Mouse (Mus musculus): ENCODE data around the gene Palm. TPM values are rescaled to one million over a fixed set of nuclear protein-coding genes. Genes with fewer than 3 reads are reported as not detected.

The Palm gene
- polyA plus RNA-seq (2012; rRNA removed): 35.1 and 37.1 TPM in 2 replicates

DNA sequence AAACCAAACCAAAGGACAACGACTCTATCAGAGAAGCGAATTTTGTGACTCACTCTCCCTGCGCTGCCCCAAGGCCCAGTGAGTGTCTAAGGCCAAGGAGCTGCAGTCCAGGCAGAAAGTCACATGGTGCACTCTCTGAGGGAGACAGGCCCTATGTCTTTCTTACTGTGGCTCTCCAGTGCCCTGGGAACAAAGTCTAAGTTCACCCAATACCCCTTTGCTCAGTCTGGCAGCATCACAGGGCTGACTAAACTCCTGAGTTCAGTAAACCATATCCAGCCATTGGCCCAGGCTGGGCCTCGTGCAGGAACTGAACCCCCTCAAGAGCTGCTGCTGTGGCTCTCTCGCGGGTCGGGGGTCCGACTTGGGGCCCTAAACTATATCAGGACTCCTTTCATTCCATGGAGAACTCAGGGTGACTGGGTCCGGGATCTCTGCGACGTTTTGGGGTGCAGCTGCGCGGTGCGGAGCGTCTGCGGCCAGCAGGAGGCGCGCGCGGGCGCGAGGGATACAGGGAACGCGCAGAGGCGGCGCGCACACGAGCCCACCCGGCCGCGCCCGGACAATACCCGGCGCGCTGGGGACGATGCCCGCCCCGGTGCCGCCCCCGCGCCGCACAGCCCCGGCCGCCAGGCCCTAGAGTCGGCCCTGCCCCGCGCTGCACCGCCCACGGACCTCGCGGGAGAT, at the start of gene Palm:
TSS of gene Palm (plus strand) at position 522 of the 687 bp plus-strand sequence.

DNA sequence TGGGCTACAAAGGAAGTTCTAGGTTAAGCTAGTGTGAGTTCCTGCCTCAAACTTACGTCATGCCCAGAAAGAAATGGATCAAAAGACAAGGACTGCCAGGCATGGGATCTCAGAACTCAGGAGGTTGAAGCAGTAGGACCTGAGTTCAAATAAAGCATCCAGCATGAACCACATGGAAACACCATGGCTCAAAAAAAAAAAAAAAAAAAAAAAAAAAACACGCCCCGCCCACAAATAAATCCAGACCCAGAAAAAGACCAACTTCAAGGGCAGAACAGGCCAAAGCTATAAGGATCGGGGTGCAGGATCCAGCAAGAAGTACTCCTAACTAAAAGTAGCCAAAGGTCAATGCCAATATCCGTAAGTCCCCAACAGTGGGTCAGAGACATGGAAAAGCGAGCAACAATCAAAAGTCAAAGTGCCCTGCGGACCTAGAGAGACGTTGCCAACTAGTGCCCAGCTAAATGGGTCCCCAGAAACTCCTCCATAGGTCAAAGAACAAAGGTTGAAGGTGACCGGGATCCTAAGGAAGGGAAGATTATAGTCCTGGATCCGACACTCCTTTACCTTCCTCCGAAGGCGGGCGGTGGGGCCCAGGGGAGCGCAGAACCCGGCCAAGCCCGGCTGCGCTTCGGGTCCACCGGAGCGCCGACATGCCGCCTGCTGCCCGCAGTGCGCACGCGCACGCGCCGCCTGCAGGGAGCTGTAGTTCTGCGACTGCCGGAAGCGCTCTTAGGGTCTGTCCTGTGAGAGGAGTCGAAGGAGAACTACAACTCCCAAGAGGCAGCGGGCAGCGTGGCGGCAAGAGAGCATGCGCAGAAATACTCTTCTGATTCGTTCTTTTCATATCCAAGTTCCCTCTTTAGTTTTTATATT, 47.2 kb upstream of the Palm start, which contains the start of gene Polrmt:
TSS of gene Polrmt (minus strand) at position 684 of the 876 bp plus-strand sequence.

DNA sequence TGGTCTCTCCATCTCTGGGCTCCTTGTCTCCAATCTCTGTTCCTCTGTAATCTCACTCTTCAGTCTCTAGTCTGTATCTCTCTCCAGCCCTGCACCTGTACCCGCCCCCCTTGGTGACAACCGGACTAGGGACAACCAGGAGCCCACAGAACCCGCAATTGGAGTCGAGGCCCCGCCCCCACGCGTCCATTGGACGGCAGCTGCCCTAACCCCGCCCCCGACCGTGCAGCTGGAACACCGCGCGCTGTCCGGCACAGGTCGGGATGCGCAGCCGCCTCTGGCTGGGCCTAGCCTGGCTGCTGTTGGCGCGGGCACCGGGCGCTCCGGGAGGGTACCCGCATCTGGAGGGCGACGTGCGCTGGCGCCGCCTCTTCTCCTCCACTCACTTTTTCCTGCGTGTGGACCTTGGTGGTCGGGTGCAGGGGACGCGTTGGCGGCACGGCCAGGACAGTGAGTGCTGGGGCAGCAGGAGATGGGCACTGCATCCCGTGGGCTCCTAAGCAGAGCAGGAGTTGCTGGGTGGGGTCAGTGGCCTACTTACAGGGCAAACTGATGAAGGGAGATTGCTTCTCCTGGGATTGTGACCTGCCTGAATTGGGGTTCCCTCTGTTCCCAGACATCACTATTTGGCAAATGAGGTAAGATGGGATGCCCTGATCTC, 38.4 kb upstream of the Palm start, which contains the start of gene Fgf22:
TSS of gene Fgf22 (plus strand) at position 221 of the 661 bp plus-strand sequence.

DNA sequence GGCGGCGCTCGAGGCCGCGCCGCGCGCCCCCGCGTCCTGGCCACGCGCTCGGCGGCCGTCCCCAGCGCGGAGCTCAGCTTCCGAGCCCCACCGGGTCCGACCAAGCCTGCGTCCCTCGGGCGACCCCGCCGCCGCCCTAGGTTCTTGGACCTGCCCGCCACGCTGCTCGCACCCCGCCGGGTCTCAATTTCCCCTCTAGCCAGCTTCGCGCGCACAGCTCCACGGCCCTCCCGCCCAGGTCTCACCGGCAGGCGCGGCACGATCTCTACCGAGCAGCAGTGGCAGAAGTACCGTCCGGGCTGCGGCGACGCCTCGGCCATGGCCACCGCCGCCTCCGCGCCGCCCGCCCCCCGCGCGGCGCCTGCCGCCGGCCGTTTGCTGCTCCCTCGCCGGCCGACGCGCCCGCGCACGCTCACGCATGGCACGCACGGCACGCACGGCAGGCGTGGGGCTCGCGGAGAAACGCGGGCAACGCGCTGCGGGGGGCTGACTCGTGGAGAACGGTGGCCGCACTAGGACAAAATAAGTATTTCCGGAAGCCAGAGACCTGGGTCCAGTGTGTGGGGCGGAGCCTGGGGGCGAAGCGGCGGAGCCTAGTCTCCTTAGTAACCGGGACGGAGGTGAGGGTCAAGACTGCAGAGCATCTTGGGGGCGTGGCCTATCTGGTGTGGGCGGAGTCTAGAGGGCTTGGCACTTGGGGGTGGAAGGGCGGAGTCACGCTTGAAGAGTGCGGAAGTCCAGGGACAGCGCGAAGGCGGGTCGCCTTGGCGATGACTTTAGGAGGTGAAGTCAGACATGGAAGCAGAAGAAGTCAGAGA, 26.7 kb upstream of the Palm start, which contains the start of gene Rnf126:
TSS of gene Rnf126 (minus strand) at position 445 of the 818 bp plus-strand sequence.

DNA sequence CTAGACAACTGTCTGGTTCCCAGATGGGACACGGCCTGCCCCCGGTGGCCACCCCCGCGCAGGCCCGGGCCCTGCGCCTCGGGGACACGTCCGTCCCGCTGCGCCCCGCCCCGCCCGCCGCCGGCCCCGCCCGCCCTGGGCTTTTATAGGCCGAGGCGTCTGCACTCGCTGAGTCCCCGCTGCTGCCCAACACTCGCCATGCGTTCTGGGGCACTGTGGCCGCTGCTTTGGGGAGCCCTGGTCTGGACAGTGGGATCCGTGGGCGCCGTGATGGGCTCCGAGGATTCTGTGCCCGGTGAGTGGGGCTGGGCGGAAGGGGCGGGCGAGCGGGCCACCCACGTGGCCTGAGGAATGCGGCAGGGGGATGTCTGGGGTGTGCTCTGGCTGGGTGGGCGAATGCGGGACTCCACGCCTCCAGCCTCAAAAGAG, 16.3 kb upstream of the Palm start, which contains the start of gene Fstl3:
TSS of gene Fstl3 (plus strand) at position 170 of the 429 bp plus-strand sequence.

DNA sequence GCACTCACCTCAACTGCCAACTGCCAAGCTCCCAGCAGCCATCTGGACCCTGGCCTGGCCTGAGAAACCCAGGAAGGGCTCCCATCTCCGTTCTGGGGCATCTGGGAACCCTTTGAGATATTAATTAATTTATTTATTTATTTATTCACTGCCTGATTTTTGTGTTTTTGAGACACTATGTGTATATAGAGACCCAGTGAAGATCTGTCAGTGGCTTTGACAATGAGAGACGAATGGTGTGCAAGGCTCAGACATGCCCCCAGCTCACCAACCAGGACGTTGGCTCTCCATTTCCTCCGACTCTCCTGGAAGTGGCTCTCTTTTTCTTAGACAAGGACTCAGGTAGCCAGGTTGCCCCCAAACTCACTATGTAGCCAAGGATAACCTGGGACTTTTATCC, 2.5 kb upstream of the Palm start, which contains the start of gene Prss57:
TSS of gene Prss57 (minus strand) at position 101 of the 400 bp plus-strand sequence.

DNA sequence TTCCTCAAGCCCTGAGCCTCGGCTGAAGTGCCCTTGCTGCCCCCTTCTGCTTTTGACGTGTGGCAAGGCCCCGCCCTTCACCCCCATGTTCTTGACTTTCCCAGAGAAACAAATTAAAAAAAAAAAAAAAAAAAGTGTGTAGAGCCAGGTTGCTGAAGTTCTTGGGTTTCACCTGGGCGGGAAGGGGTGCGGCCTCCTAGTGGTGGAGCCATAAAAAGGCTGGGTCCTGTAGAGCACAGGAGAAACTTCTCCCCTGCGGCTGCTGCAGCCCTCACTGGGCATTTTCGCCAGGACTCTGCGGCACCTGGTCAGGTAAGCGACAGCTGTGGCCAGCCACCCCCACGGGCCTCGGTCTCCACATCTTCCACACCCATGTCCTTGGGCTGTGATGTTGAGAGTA, 27.4 kb downstream of the Palm start, which contains the start of gene Misp:
TSS of gene Misp (plus strand) at position 208 of the 400 bp plus-strand sequence.

DNA sequence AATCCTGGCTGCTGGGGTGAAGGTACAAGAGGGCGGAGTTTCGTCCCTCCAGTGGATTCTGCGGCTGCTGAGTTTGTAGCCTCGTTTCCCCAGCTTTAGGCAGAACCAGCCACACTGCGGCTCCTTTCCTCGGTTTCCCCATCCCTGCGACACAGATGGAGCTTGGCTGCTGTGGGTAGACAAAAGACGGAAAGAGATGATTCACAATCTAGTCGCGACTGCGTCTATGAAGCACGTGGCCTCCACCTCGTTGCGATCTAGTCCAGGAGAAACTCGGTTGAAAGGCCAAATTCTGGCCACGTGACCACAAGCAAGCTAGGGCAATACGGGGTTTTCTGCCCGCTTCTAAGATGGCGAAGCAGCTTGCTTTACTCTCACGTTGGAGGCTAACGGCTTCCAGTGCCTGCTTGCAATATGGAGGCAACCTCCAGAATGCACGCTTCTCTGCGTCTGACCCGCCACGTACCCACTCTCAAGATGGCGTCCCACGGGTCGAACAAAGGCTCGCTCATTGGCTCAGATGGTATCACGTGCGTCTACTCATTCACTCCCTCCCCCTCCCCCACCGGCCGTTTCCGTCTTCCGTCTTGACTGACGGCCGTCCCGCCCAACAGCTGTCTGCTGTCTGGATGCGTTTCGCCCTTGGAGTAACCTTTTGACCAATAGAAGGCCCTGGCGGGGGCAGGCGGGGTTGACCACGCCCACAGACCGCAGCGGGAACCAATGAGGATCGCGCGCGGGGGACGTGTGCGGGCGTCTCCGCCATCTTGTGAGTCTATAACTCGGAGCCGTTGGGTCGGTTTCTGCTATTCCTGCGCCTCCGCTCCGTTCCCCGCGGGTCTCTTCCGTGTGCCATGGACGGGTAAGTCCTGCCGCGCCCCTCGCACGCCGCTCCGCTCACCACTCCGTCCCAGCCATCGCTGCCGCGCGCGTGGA, 60.8 kb downstream of the Palm start, which contains the start of gene Ptbp1:
TSS of gene Ptbp1 (plus strand) at position 568 of the 936 bp plus-strand sequence.

Other genes with a start within 250 kb of the Palm start
- gene Mier2, start 238.4 kb upstream of the Palm start, polyA plus RNA-seq (2012; rRNA removed): 105 and 110 TPM in 2 replicates
- not detected in 2 replicates for gene Theg, start 206.2 kb upstream of the Palm start, polyA plus RNA-seq (2012; rRNA removed)
- 2.9 and 3.5 TPM in 2 replicates for gene C2cd4c, start 179.5 kb upstream of the Palm start, polyA plus RNA-seq (2012; rRNA removed)
- 4.8 and 5.3 TPM in 2 replicates for gene Shc2, start 155.7 kb upstream of the Palm start, polyA plus RNA-seq (2012; rRNA removed)
- gene Odf3l2, start 147.8 kb upstream of the Palm start, polyA plus RNA-seq (2012; rRNA removed): not detected in 2 replicates
- 6.3 and 9.1 TPM in 2 replicates for gene Madcam1, start 129.0 kb upstream of the Palm start, polyA plus RNA-seq (2012; rRNA removed)
- 105 and 121 TPM in 2 replicates for gene Tpgs1, start 124.2 kb upstream of the Palm start, polyA plus RNA-seq (2012; rRNA removed)
- gene Cdc34, start 111.4 kb upstream of the Palm start, polyA plus RNA-seq (2012; rRNA removed): 155 and 246 TPM in 2 replicates
- gene Gzmm, start 104.6 kb upstream of the Palm start, polyA plus RNA-seq (2012; rRNA removed): 0.47 and 0.66 TPM in 2 replicates
- gene Bsg, start 89.1 kb upstream of the Palm start, polyA plus RNA-seq (2012; rRNA removed): 1,066 and 1,188 TPM in 2 replicates
- 23.7 and 26.9 TPM in 2 replicates for gene Hcn2, start 76.9 kb upstream of the Palm start, polyA plus RNA-seq (2012; rRNA removed)
- gene Polrmt, start 47.0 kb upstream of the Palm start, polyA plus RNA-seq (2012; rRNA removed): 71.0 and 77.4 TPM in 2 replicates
- 0.13 TPM in 1 of 2 replicates, not detected in the other for gene Fgf22, start 38.5 kb upstream of the Palm start, polyA plus RNA-seq (2012; rRNA removed)
- gene Rnf126, start 26.6 kb upstream of the Palm start, polyA plus RNA-seq (2012; rRNA removed): 192 and 253 TPM in 2 replicates
- 42.9 and 43.6 TPM in 2 replicates for gene Fstl3, start 16.3 kb upstream of the Palm start, polyA plus RNA-seq (2012; rRNA removed)
- 0.06 and 0.23 TPM in 2 replicates for gene Prss57, start 2.6 kb upstream of the Palm start, polyA plus RNA-seq (2012; rRNA removed)
- 267 and 317 TPM in 2 replicates for gene Misp, start 27.4 kb downstream of the Palm start, polyA plus RNA-seq (2012; rRNA removed)
- gene Ptbp1, start 60.9 kb downstream of the Palm start, polyA plus RNA-seq (2012; rRNA removed): 273 and 314 TPM in 2 replicates
- gene Prtn3, start 80.9 kb downstream of the Palm start, polyA plus RNA-seq (2012; rRNA removed): 2.2 and 2.6 TPM in 2 replicates
- 4.2 and 6.4 TPM in 2 replicates for gene Plppr3, start 81.1 kb downstream of the Palm start, polyA plus RNA-seq (2012; rRNA removed)
- gene Elane, start 92.7 kb downstream of the Palm start, polyA plus RNA-seq (2012; rRNA removed): 0.15 TPM in 1 of 2 replicates, not detected in the other
- gene Cfd, start 97.3 kb downstream of the Palm start, polyA plus RNA-seq (2012; rRNA removed): 295 and 596 TPM in 2 replicates
- gene Med16, start 115.4 kb downstream of the Palm start, polyA plus RNA-seq (2012; rRNA removed): 82.9 and 84.0 TPM in 2 replicates
- not detected in 2 replicates for gene Gm26602, start 117.3 kb downstream of the Palm start, polyA plus RNA-seq (2012; rRNA removed)
- gene Kiss1r, start 123.4 kb downstream of the Palm start, polyA plus RNA-seq (2012; rRNA removed): 9.5 and 12.7 TPM in 2 replicates
- gene R3hdm4, start 127.6 kb downstream of the Palm start, polyA plus RNA-seq (2012; rRNA removed): 358 and 384 TPM in 2 replicates
- gene Arid3a, start 133.5 kb downstream of the Palm start, polyA plus RNA-seq (2012; rRNA removed): 7.1 and 9.2 TPM in 2 replicates
- 43.3 and 45.7 TPM in 2 replicates for gene Wdr18, start 166.6 kb downstream of the Palm start, polyA plus RNA-seq (2012; rRNA removed)
- gene Grin3b, start 177.1 kb downstream of the Palm start, polyA plus RNA-seq (2012; rRNA removed): not detected in 2 replicates
- 384 and 485 TPM in 2 replicates for gene Tmem259, start 190.8 kb downstream of the Palm start, polyA plus RNA-seq (2012; rRNA removed)
- gene Cnn2, start 195.0 kb downstream of the Palm start, polyA plus RNA-seq (2012; rRNA removed): 79.8 and 98.8 TPM in 2 replicates
- gene Abca7, start 202.9 kb downstream of the Palm start, polyA plus RNA-seq (2012; rRNA removed): 40.3 and 43.6 TPM in 2 replicates
- 24.6 and 25.0 TPM in 2 replicates for gene Arhgap45, start 223.1 kb downstream of the Palm start, polyA plus RNA-seq (2012; rRNA removed)
- 179 and 185 TPM in 2 replicates for gene Polr2e, start 246.2 kb downstream of the Palm start, polyA plus RNA-seq (2012; rRNA removed)

Measured in colon, adult 2 months (tissue).